In the genomic region with DNA sequence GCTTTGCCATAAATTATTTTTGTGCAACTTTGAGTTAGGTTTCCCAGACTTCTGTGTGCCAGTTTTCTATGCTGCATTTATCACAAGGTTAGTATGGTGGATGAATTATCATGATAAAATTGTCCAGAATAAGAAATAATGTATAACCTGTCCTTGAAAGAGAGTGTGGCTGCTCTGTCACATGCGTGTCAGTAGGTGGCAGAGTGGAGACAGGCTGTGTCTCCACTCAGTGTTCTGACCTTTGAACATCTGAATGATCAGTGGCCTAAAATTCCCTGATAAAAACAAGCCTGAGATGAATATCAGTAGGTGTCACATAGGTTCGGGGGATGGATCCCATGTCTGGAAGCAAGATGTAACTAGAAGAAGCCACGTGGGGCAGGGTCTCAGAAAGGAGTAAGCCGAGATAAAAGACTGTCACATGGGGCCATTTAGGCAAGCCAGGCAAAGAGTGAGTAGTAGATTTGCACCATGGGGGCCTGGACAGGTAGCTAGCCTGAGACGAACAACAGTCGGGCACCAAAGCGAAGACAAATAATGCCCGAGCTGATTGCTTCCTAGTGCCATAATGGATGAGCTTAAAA, we compare ENCODE assay signal across 11 mouse cellular contexts.
DNase-seq lines count a peak whose midpoint lies in the region; ATAC-seq and TF ChIP-seq lines count a peak whose summit lies in the region.
"Had no signal": no experiment of that assay in that cellular context is flagged by ENCODE, and none has a peak within 500 bp of the region (broad histone marks: within the 10 kb centered on the region; RNA-seq: fewer than 3 reads in every experiment).

No protein-coding gene starts in this region.

- no peak overlapping the region for H3K4me2 ChIP-seq in midbrain, postnatal 0 days (ENCODE audit: low read depth, low read length, poor library complexity, severe bottlenecking)
- H3K4me2 ChIP-seq: heart, embryonic 15.5 days; limb, embryonic 15.5 days had no signal

- no peak overlapping the region for H3K9ac ChIP-seq in midbrain, postnatal 0 days (replicated peaks; ENCODE audit: low read length, poor library complexity, severe bottlenecking)
- H3K9ac ChIP-seq: heart, embryonic 15.5 days; limb, embryonic 15.5 days had no signal

- no peak for TF ChIP-seq POLR2A in lung, adult 2 months (IDR thresholded peaks at IDR 0.05; ENCODE audit: borderline replicate concordance, extremely low read depth, low read depth, low read length)

- no peaks in the 10 kb centered on the region for H3K9me3 ChIP-seq in midbrain, postnatal 0 days (ENCODE audit: low read length)
- H3K9me3 ChIP-seq: heart, embryonic 15.5 days; limb, embryonic 15.5 days had no signal

- H3K27me3 ChIP-seq in midbrain, postnatal 0 days (ENCODE audit: insufficient read depth, low read length) = no peaks in the 10 kb centered on the region
- H3K27me3 ChIP-seq: heart, embryonic 15.5 days; limb, embryonic 15.5 days had no signal

- 0 out of 2 replicates have a peak, but pooled peaks have one; percentile 41 for ATAC-seq in midbrain, postnatal 0 days (ENCODE audit: low FRiP score)

- peak; percentile 71 for DNase-seq in heart, adult 11 months
- no peak for DNase-seq in heart, adult 8-10 months (ENCODE audit: low spot score)
- DNase-seq in lung, adult 2 months = no peak
- DNase-seq in lung, postnatal 25 days (ENCODE audit: low spot score) = no peak
- DNase-seq in ZHBTc4 (ENCODE audit: low read depth, low spot score) = peak; percentile 26
- DNase-seq in midbrain, postnatal 0 days (ENCODE audit: low spot score) = peak; percentile 5
- DNase-seq in spleen, postnatal 10 days (ENCODE audit: low spot score in 2 of 2) = no peak
- DNase-seq: cerebellum, adult 11-12 months had no signal

- TF ChIP-seq CTCF in lung, adult 2 months (IDR thresholded peaks at IDR 0.05; ENCODE audit: insufficient read depth, low read length) = 0 out of 2 replicates have a peak, but pooled peaks have one; percentile 1
- peak; percentile 71 for TF ChIP-seq CTCF in midbrain, postnatal 0 days (IDR thresholded peaks at IDR 0.05)

- no peaks in the 10 kb centered on the region for H3K36me3 ChIP-seq in midbrain, postnatal 0 days (ENCODE audit: insufficient read depth, low read length)
- H3K36me3 ChIP-seq: heart, embryonic 15.5 days; limb, embryonic 15.5 days had no signal

- no peak overlapping the region for H3K4me3 ChIP-seq in lung, adult 2 months (replicated peaks; ENCODE audit: extremely low read depth, low read depth, low read length)
- H3K4me3 ChIP-seq in midbrain, postnatal 0 days (ENCODE audit: low read depth, low read length) = no peak overlapping the region
- H3K4me3 ChIP-seq: heart, embryonic 15.5 days; limb, embryonic 15.5 days; myocyte had no signal

- no peak overlapping the region for H3K27ac ChIP-seq in midbrain, postnatal 0 days (ENCODE audit: low read depth, low read length)
- H3K27ac ChIP-seq: heart, embryonic 15.5 days; limb, embryonic 15.5 days had no signal

- no peaks in the 10 kb centered on the region for H3K4me1 ChIP-seq in lung, adult 2 months (ENCODE audit: control insufficient read depth, insufficient read depth, low read length)
- H3K4me1 ChIP-seq in midbrain, postnatal 0 days (ENCODE audit: insufficient read depth, low read length) = no peaks in the 10 kb centered on the region
- H3K4me1 ChIP-seq: heart, embryonic 15.5 days; limb, embryonic 15.5 days had no signal

- 72% methylated on average over 8 of the region's 8 CpGs for WGBS in lung, adult 2 months
- WGBS in midbrain, postnatal 0 days = 72% methylated on average over 8 of the region's 8 CpGs

Comparison
In these comparisons a context has a peak if more than half of its experiments do, and no peak if none do; other contexts are left out.
1. DNase-seq: peak in heart, adult 11 months (single experiment), ZHBTc4 (single experiment) and midbrain, postnatal 0 days (single experiment); none in heart, adult 8-10 months (single experiment), lung, adult 2 months (single experiment), lung, postnatal 25 days (single experiment) and spleen, postnatal 10 days (0 of 2).